Mouse (Mus musculus): Measurements from ENCODE around the gene Sik3.

Gene Sik3

DNA sequence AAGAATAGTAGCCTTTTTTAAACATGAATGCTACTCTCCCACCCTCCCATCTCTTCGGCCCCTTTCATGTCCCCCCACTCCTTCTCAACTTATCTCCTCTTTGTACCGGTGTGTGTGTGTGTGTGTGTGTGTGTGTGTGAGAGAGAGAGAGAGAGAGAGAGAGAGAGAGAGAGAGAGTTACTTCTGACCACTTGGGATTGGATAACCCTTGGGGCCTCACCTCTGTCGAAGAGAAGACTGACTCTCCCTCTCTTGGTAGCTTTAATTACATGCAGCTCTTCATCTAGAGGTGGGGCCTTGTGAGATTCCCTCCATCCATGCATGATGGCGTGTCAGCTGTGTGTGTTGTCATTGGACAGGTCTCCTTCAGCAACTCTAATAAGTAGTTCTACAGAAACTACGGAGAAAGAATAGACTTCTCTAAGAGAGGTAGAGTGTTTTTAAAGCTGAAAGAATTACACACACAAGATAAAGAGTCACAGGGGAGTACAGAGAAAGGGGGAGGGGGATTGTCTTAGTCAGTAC is 162.2 kb downstream of the Sik3 start:
- no peak for TF ChIP-seq GATA4 (IDR thresholded peaks at IDR 0.05; ENCODE audit: insufficient replicate concordance, low read length)

DNA sequence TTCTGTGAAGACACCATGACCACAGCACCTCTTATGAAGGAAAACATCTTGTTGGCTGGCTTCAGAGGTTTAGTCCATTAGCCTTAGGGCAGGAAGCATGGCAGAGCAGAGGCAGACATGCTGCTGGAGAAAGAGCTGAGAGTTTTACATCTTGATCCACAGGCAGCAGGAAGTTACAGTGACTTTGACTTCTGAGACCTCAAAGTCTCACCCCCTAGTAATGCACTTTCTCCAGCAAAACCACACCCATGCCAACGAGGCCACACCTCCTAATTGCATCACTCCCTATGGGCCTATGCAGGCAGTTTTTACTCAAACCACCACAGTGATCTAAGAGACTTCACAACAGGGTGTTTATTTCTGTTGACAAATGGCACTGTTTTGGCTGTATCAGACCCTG is 162.7 kb downstream of the Sik3 start:
- no peak for TF ChIP-seq GATA4 (IDR thresholded peaks at IDR 0.05; ENCODE audit: insufficient replicate concordance, low read length)

DNA sequence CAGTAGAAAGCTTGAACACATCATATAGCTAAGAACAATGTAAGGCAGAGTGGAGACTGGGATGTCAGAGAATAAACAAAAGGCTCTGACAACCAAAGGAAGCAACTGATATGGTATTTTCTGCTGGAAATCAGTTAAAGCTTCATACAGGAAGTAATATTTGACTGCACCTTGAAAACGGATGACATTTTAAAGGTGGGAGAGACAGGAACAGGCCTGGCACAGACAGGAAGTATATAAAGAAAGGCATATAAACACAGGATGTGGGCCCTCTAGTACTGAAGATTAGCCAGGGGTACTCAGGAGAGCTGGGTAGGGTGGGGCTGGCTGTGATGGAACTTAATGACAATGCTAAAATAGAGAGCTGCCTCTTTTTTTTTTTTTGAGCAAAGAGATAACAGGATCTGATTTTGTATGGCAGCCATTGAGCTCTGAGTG is 163.3 kb downstream of the Sik3 start:
- no peak for TF ChIP-seq GATA4 (IDR thresholded peaks at IDR 0.05; ENCODE audit: insufficient replicate concordance, low read length)

DNA sequence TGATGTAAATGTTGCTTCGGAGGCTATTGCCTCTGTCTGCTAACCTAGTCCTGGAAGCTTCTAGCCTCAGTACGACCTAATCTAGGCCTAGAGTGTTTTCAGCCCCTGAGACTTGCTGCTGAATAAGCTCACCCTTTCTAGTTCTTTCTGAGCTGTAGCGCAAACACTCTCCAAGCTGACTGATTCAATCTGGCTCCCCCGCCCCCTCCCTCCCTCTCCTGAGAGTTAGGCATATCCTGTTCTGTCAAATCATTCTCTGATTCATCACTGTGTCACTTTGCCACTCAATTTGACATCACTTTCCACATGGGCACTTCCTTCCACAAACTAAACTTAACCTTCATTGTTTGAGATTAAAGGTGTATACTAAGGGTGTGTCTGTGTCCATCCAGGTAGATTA is 164.0 kb downstream of the Sik3 start:
- TF ChIP-seq GATA4 (IDR thresholded peaks at IDR 0.05; ENCODE audit: insufficient replicate concordance, low read length), result no peak

DNA sequence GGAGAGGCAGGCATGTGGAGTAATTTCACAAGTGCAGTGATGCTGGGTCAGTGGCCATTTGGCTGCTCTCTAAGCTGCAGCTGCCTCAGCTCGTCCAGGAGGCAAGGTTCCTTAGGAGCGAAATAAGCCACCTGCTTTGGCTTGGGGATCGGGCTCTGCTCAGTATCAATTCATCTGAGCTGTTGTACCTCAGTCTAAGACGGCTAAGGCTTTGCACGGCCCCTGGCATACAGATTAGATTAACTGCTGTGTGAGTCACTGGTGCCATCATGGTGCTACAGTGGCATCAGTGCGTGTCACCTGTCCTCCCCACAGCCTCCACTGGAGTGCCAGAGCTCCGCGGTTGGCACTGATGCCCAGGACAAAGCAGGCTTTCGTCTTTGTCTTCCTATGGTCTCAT is 166.0 kb downstream of the Sik3 start:
- no peak for TF ChIP-seq GATA4 (IDR thresholded peaks at IDR 0.05; ENCODE audit: insufficient replicate concordance, low read length)

DNA sequence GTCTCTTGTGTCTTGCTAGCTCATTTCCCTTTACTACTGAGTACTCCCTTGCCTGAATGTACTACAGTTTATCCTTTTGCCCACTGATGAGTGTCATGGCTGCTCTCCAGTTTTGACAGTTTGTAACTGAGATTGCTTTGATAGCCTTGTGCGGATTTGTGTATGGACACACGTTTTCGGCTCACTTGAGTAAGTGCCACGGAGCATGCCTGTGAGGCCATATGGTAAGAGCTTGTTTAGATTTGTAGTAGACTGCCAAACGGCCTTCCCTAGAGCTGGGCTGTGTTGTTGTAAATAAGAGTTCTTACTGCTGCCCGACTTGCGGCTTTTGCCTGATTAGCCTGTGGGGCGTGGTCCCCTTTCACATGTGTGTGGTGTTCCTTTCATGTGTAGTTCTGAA is 168.7 kb downstream of the Sik3 start:
- TF ChIP-seq GATA4 (IDR thresholded peaks at IDR 0.05; ENCODE audit: insufficient replicate concordance, low read length), result peak; percentile 54; the same call in 1 of the 2 replicates

DNA sequence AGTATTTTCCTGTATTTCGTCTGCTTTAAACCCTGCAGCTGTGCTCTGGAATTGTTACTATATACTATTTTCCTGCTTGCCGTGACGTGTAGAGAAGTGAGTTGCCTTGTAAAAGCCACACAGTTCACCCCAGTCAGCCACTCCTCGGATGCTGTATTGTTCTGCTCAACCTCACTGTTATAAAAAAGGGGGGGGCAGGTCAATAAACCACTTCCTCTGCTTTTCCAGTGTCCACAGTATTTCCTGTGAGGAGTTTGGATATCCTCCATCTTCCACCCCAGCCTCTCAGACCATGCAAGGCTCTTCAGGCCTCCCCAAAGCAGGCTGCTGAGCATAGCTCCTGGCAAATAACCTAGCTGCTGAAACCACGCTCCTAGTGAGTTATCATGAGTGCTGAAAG is 171.9 kb downstream of the Sik3 start:
- no peak for TF ChIP-seq GATA4 (IDR thresholded peaks at IDR 0.05; ENCODE audit: insufficient replicate concordance, low read length)

DNA sequence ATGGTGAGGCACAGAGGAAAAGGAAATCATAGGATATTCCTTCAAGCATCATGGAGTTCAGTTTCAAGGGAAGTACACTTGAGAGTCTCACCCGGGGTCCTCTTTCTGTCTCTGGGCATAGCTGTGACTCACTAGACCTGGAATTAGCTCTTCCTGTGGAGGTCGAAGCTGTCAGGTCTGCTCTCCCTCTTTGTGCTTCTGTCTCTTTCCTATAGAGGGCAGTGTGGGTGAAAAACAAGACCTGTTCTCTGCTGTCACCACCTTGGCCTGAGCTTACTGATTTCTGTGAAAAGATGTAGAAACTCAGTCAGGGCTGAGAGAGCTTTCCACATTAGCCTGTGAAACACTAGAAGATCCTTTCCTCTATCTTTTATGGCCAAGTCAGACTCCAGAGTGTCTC is 172.6 kb downstream of the Sik3 start:
- TF ChIP-seq GATA4 (IDR thresholded peaks at IDR 0.05; ENCODE audit: insufficient replicate concordance, low read length), result no peak

DNA sequence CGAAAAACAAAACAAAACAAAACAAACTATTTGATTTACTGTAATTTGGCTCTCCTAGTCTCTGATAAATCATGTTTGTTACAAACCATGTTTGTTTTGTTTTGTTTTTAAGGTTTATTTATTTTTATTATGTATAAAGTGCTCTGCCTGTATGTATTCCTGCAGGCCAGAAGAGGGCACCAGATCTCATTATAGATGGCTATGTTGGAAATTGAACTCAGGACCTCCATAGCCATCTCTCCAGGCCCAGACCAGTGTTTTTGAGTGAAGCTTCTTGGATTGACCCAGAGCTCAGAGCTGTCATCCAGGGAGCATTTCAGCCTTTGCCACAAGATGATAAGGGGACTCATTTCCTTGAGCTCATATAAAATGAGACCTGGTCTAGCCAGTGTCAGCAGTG is 173.8 kb downstream of the Sik3 start:
- no peak for TF ChIP-seq GATA4 (IDR thresholded peaks at IDR 0.05; ENCODE audit: insufficient replicate concordance, low read length)

DNA sequence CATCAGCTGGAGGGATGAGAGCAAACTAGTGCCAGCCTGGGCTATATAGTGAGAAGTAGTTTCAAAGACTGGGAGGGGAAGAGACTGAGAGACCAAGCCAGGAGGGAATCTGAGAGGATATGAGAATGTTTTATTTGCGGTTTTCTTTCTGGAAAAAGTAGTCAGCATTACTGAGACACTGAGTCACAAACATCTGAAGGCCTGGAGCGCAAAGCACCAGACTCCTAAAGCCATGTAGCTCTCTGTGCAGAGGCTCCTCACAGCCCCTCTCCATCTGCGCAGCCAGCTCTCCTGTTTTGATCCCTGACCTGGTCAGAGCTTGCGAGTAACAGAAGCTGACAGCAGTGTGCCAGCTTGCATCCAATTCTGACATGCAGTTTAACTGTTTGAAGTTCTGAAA is 175.8 kb downstream of the Sik3 start:
- no peak for TF ChIP-seq GATA4 (IDR thresholded peaks at IDR 0.05; ENCODE audit: insufficient replicate concordance, low read length)

DNA sequence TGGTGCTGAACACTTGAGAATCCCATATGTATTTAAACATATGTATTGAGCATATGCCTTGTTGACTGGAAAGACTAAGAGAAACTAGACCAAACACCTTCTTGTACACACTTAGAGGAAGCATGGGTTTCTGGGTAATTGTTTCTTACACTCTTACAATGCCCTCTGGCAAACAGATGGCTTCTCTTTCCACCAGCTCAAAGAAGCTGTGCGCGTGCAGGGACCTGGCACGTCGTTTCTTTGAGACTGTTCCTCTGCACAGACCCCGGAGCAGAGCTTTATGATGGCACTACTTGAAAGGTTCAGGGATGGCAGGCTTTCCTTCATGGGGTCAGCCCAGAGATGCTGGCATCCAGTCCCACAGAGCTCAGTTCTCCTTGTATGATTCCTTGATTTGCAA is 176.3 kb downstream of the Sik3 start:
- TF ChIP-seq GATA4 (IDR thresholded peaks at IDR 0.05; ENCODE audit: insufficient replicate concordance, low read length), result no peak

DNA sequence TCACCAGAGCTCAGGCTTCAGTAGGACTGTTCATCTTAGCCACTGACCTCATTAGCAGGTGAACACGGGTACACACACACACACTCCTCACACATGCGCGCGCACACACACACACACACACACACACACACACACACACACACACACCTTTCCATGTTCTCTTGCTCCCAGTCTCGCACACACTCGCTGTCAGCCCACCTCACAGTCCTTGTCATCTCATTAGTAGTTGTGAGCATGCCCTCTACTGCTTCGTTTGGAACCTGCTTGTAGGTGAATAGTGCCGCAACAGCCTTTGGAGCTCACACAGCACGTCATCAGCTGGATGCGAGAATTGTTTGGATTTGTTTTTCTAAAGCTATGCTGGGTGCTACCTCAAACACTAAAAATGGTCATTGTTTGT is 176.8 kb downstream of the Sik3 start:
- TF ChIP-seq GATA4 (IDR thresholded peaks at IDR 0.05; ENCODE audit: insufficient replicate concordance, low read length), result no peak

DNA sequence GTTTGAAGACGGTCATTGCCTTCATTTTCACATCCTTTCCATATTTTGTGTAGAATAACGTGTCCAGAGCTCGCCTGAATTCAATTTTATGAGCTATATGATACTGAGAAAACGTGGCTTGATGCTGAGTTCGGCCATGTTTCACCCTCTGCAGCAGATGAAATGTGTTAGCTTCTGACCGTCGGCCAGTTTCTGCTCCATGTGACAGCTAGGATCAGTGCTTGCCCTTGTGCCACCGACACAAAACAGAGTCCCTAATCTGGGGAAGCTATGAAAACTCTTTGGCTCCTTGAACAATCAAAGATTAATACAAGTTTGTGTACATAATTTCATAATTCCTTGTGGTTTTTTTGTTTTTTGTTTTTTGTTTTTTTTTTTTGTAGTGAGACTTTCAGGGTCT is 178.6 kb downstream of the Sik3 start:
- TF ChIP-seq GATA4 (IDR thresholded peaks at IDR 0.05; ENCODE audit: insufficient replicate concordance, low read length), result no peak

DNA sequence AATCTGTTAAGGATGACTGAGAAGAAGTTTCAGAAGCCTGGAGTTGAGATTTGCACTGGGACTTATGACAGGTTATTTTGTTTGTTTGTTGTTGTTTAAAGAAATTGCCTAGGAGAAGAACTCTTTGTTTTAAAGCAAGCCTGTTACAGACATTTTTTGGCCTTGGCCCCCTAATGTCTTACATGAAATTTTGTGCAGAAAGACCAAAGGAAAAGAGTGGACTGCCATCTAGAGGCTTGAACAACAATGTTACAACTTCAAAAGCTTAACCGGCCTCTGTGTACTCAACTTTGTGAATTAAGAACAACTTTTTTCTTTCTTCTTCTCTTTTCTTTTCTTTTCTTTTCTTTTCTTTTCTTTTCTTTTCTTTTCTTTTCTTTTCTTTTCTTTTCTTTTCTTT is 179.0 kb downstream of the Sik3 start:
- TF ChIP-seq GATA4 (IDR thresholded peaks at IDR 0.05; ENCODE audit: insufficient replicate concordance, low read length), result no peak

DNA sequence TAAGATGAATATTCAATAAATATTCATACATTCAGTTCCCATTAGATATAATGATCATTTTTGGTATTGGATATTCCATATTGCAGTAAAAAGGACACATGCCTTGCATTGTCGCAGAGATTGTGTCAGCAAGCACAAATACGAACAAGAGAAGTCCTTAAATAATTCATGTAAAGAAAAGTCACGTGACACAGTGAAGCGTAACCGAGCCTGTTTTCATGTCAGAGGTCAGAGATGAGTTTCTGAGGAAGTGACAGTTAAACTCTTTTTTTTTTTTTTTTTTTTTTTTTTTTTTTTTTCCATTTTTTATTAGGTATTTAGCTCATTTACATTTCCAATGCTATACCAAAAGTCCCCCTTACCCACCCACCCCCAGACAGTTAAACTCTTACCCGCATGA is 180.0 kb downstream of the Sik3 start:
- no peak for TF ChIP-seq GATA4 (IDR thresholded peaks at IDR 0.05; ENCODE audit: insufficient replicate concordance, low read length)

DNA sequence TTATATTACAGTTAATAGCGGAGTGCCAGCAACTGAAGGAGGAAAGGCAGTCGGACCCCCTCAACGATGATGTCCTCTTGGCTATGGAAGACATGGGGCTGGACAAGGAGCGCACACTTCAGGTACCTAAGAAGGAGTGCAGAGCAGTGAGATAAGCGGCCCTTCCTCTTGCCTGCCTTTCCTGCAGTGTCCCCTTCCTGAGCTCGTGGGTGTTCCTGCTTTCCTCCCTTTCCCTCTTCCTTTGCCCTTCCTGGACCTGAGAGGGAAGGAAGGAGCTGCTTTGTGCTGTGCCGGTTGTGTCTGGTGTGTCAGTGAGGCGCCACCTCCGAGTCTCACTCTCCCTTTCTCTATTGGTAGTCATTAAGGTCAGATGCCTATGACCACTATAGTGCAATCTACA is 182.2 kb downstream of the Sik3 start:
- peak; percentile 62; the same call in 1 of the 2 replicates for TF ChIP-seq GATA4 (IDR thresholded peaks at IDR 0.05; ENCODE audit: insufficient replicate concordance, low read length)

DNA sequence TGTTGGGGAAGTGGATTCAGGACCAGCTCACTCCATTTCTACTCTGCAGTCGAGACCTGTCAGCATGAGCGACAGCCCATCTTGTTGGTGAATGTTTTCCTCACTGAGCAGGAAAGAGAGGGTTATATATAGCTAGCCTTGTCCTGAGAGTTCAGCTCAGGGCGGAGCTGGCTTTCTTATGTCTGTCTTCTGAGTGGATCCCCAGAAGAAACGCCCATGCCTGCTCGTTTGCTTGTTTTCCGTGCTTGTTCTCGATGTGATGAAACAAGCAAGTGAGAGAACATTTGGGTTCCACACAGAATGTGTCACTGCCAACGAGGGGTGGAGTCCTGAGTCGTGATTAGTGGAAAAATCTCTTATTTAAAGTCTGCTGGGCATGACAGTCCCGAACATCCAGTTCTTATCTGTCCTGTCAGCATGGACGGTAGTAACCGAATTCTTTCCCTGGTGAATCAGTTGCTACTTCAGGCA is 184.1 kb downstream of the Sik3 start:
- TF ChIP-seq GATA4 (IDR thresholded peaks at IDR 0.05; ENCODE audit: insufficient replicate concordance, low read length), result peak; percentile 68; the same call in 1 of the 2 replicates

All from liver, adult (tissue).